Comparison of ENCODE assay signal across 11 mouse cellular contexts in the genomic region with DNA sequence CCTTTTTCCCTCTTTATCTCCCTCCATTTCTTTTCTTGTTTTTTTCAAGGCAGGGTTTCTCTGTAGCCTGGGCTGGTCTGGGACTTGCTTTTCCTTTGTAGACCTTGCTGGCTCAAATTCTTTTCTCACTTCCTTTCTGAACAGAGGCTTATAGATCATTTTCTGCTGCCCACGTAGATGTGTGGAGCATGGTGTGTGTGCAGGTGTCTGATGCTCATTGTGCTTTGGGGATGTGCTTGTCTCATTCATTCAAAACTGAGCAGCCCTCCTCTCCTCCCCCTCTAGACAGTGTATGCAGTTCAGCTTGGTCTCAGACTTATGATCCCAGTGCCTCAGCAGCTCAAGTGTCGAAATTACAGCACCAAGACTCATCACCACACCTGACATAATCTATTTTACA. TPM values are rescaled to one million over a fixed set of nuclear protein-coding genes. Genes with fewer than 3 reads are reported as not detected.
DNase-seq lines count a peak whose midpoint lies in the region; ATAC-seq and TF ChIP-seq lines count a peak whose summit lies in the region.
"Had no signal": no experiment of that assay in that cellular context is flagged by ENCODE, and none has a peak within 500 bp of the region (broad histone marks: within the 10 kb centered on the region; RNA-seq: fewer than 3 reads in every experiment).

No protein-coding gene starts in this region.

- intact Hi-C loops in heart, adult 2 months (cut with DNase I), result no loop called here
- intact Hi-C loops in heart, postnatal 36 days (cut with DNase I), result loop anchor here (5.0 kb wide), 1 partner anchor 92 kb away; the partner anchor contains the start of gene Cdc42se1

- no peak for ATAC-seq in kidney, postnatal 0 days (replicated peaks; ENCODE audit: low FRiP score, low read depth)
- no peak for ATAC-seq in intestine, embryonic 16.5 days
- ATAC-seq in forebrain, embryonic 15.5 days (replicated peaks), result no peak
- no peak for ATAC-seq in forebrain, embryonic 16.5 days

- H3K4me1 ChIP-seq in heart, adult 2 months (ENCODE audit: control insufficient read depth, insufficient read depth, low read length), result peaks cover 14% of the 10 kb centered on the region
- peaks cover 20% of the 10 kb centered on the region; the same call in 1 of the 2 replicates for H3K4me1 ChIP-seq in kidney, postnatal 0 days (replicated peaks; ENCODE audit: insufficient read depth, low read length)
- peaks cover 17 to 35% of the 10 kb centered on the region in 2 experiments for H3K4me1 ChIP-seq in CH12.LX (ENCODE audit: control insufficient read depth in 1 of 2, insufficient read depth in 2 of 2)
- peaks cover 31% of the 10 kb centered on the region for H3K4me1 ChIP-seq in intestine, embryonic 16.5 days (ENCODE audit: control insufficient read depth, insufficient read depth, low read length)
- H3K4me1 ChIP-seq in forebrain, embryonic 15.5 days, result peaks cover 32% of the 10 kb centered on the region
- H3K4me1 ChIP-seq in forebrain, embryonic 16.5 days (replicated peaks; ENCODE audit: control insufficient read depth, insufficient read depth, low read length), result peaks cover 34% of the 10 kb centered on the region

- dilution Hi-C loops in CH12.LX (cut with MboI; ENCODE audit: extremely low pct_ligation_motif_present, extremely low pct_unique_long_range_greater_than_20kb, low sequenced_read_pairs), result no loop called here

- peaks cover 8% of the 10 kb centered on the region; the same call in 1 of the 2 replicates for H3K36me3 ChIP-seq in heart, adult 2 months (ENCODE audit: control insufficient read depth, insufficient read depth, low read length)
- peaks cover 43% of the 10 kb centered on the region for H3K36me3 ChIP-seq in kidney, postnatal 0 days (ENCODE audit: insufficient read depth, low read length)
- peaks cover 46 to 65% of the 10 kb centered on the region in 2 experiments for H3K36me3 ChIP-seq in CH12.LX (replicated peaks in 1 of 2; ENCODE audit: control insufficient read depth in 1 of 2, insufficient read depth in 1 of 2, low read length in 1 of 2)
- peaks cover 22% of the 10 kb centered on the region; the same call in 1 of the 2 replicates for H3K36me3 ChIP-seq in intestine, embryonic 16.5 days (ENCODE audit: control insufficient read depth, insufficient read depth, low read length)
- H3K36me3 ChIP-seq in forebrain, embryonic 15.5 days, result peaks cover 41% of the 10 kb centered on the region
- peaks cover 20% of the 10 kb centered on the region for H3K36me3 ChIP-seq in forebrain, embryonic 16.5 days (ENCODE audit: control insufficient read depth, insufficient read depth)

- no peak for TF ChIP-seq RAD21 in CH12.LX (IDR thresholded peaks at IDR 0.05; ENCODE audit: low read depth, low read length)

- H3K79me2 ChIP-seq in heart, adult 2 months (replicated peaks; ENCODE audit: control insufficient read depth, insufficient read depth, low read length), result no peaks in the 10 kb centered on the region
- H3K79me2 ChIP-seq in CH12.LX (replicated peaks; ENCODE audit: control insufficient read depth, extremely low read depth, insufficient read depth, poor library complexity, severe bottlenecking), result peaks cover 46% of the 10 kb centered on the region

- TF ChIP-seq POLR2A in heart, adult 2 months (IDR thresholded peaks at IDR 0.05; ENCODE audit: insufficient read depth, low read depth, low read length), result no peak
- no peak for TF ChIP-seq POLR2A in CH12.LX (IDR thresholded peaks at IDR 0.05; ENCODE audit: low read depth, low read length)

- in situ Hi-C loops in CH12.LX (cut with MboI; ENCODE audit: low pct_ligation_motif_present, low pct_unique_long_range_greater_than_20kb, low sequenced_read_pairs), result loop anchor here (5.0 kb wide), 1 partner anchor 33 kb away; no protein-coding TSS in a partner anchor

- H3K27me3 ChIP-seq in heart, adult 2 months (ENCODE audit: control insufficient read depth, insufficient read depth, low read length), result no peaks in the 10 kb centered on the region
- H3K27me3 ChIP-seq in kidney, postnatal 0 days (ENCODE audit: insufficient read depth, low read length), result no peaks in the 10 kb centered on the region
- H3K27me3 ChIP-seq in CH12.LX (replicated peaks), result no peaks in the 10 kb centered on the region
- H3K27me3 ChIP-seq in intestine, embryonic 16.5 days (replicated peaks; ENCODE audit: control insufficient read depth, insufficient read depth, low read length), result no peaks in the 10 kb centered on the region
- no peaks in the 10 kb centered on the region for H3K27me3 ChIP-seq in forebrain, embryonic 15.5 days
- H3K27me3 ChIP-seq in forebrain, embryonic 16.5 days (replicated peaks; ENCODE audit: control insufficient read depth, insufficient read depth, low read length), result no peaks in the 10 kb centered on the region
- H3K27me3 ChIP-seq: hindbrain, embryonic 15.5 days had no signal

- no peak overlapping the region for H3K4me2 ChIP-seq in kidney, postnatal 0 days (ENCODE audit: low read length)
- peak overlapping the region; percentile 31; the same call in 1 of the 2 replicates for H3K4me2 ChIP-seq in CH12.LX (ENCODE audit: insufficient read depth, low read depth, poor library complexity, severe bottlenecking)
- H3K4me2 ChIP-seq in intestine, embryonic 16.5 days (ENCODE audit: low read depth, low read length), result peak overlapping the region; percentile 35; the same call in 1 of the 2 replicates
- no peak overlapping the region for H3K4me2 ChIP-seq in forebrain, embryonic 15.5 days (replicated peaks)
- H3K4me2 ChIP-seq in forebrain, embryonic 16.5 days (ENCODE audit: low read length), result no peak overlapping the region
- H3K4me2 ChIP-seq: hindbrain, embryonic 15.5 days had no signal

- TF ChIP-seq CTCF in heart, adult 2 months (IDR thresholded peaks at IDR 0.05), result no peak
- no peak for TF ChIP-seq CTCF in kidney, postnatal 0 days (IDR thresholded peaks at IDR 0.05; ENCODE audit: low read depth)
- TF ChIP-seq CTCF in CH12.LX (conservative IDR thresholded peaks at IDR 0.05 in 1 of 2, IDR thresholded peaks at IDR 0.05 in 1 of 2; ENCODE audit: low read depth in 2 of 2, low read length in 2 of 2), result no peak

- WGBS in heart, adult 2 months, result 30% methylated on average over 2 of the region's 2 CpGs
- 45% methylated on average over 2 of the region's 2 CpGs for WGBS in kidney, postnatal 0 days
- WGBS in intestine, embryonic 16.5 days, result 51% methylated on average over 2 of the region's 2 CpGs
- 66% methylated on average over 2 of the region's 2 CpGs for WGBS in forebrain, embryonic 15.5 days
- 72% methylated on average over 2 of the region's 2 CpGs for WGBS in forebrain, embryonic 16.5 days

- TF ChIP-seq EP300 in heart, adult 2 months (IDR thresholded peaks at IDR 0.05; ENCODE audit: insufficient read depth, low read depth, low read length), result no peak
- TF ChIP-seq EP300 in CH12.LX (IDR thresholded peaks at IDR 0.05; ENCODE audit: low read length), result no peak

- no peak for DNase-seq in heart, adult 2 months
- no peak for DNase-seq in heart, postnatal 36 days
- no peak for DNase-seq in kidney, postnatal 0 days (ENCODE audit: low spot score)
- DNase-seq in kidney, adult 11 months, result no peak
- peak; percentile 27 for DNase-seq in CH12.LX (ENCODE audit: extremely low read depth)
- DNase-seq: cerebellum, postnatal 25 days; right cerebral cortex, postnatal 14 days had no signal

- peak overlapping the region; percentile 54; the same call in 1 of the 2 replicates for H3K27ac ChIP-seq in heart, adult 2 months
- H3K27ac ChIP-seq in kidney, postnatal 0 days, result peak overlapping the region; percentile 44; the same call in 1 of the 2 replicates
- 0 out of 2 replicates have a peak overlapping the region, but pooled peaks have one; percentile 28 for H3K27ac ChIP-seq in CH12.LX (ENCODE audit: insufficient read depth, low read depth)
- peak overlapping the region; percentile 76 for H3K27ac ChIP-seq in intestine, embryonic 16.5 days (ENCODE audit: low read length)
- no peak overlapping the region for H3K27ac ChIP-seq in forebrain, embryonic 15.5 days (replicated peaks)
- no peak overlapping the region for H3K27ac ChIP-seq in forebrain, embryonic 16.5 days (ENCODE audit: low read length)
- H3K27ac ChIP-seq: hindbrain, embryonic 15.5 days had no signal

- no peaks in the 10 kb centered on the region for H3K9me3 ChIP-seq in kidney, postnatal 0 days (replicated peaks; ENCODE audit: low read length)
- H3K9me3 ChIP-seq in CH12.LX (replicated peaks; ENCODE audit: low read length), result no peaks in the 10 kb centered on the region
- no peaks in the 10 kb centered on the region for H3K9me3 ChIP-seq in intestine, embryonic 16.5 days (ENCODE audit: control insufficient read depth, low read length)
- H3K9me3 ChIP-seq in forebrain, embryonic 15.5 days, result no peaks in the 10 kb centered on the region
- no peaks in the 10 kb centered on the region for H3K9me3 ChIP-seq in forebrain, embryonic 16.5 days (ENCODE audit: control insufficient read depth, low read length)
- H3K9me3 ChIP-seq: hindbrain, embryonic 15.5 days had no signal

- no peak overlapping the region for H3K4me3 ChIP-seq in heart, adult 2 months
- no peak overlapping the region for H3K4me3 ChIP-seq in kidney, postnatal 0 days (replicated peaks; ENCODE audit: low read depth, low read length)
- no peak overlapping the region for H3K4me3 ChIP-seq in CH12.LX (replicated peaks in 1 of 3; ENCODE audit: low read depth in 2 of 3, low read length in 2 of 3, poor library complexity in 1 of 3)
- H3K4me3 ChIP-seq in intestine, embryonic 16.5 days (ENCODE audit: low read length), result no peak overlapping the region
- no peak overlapping the region for H3K4me3 ChIP-seq in forebrain, embryonic 15.5 days
- no peak overlapping the region for H3K4me3 ChIP-seq in forebrain, embryonic 16.5 days (replicated peaks; ENCODE audit: low read length)
- H3K4me3 ChIP-seq: hindbrain, embryonic 15.5 days had no signal

- H3K9ac ChIP-seq in heart, adult 2 months (ENCODE audit: low read depth, low read length), result peak overlapping the region; percentile 34; the same call in 1 of the 2 replicates
- 0 out of 2 replicates have a peak overlapping the region, but pooled peaks have one; percentile 8 for H3K9ac ChIP-seq in kidney, postnatal 0 days (ENCODE audit: low read depth, low read length)
- no peak overlapping the region for H3K9ac ChIP-seq in CH12.LX (ENCODE audit: insufficient read depth, low read depth)
- H3K9ac ChIP-seq in intestine, embryonic 16.5 days (ENCODE audit: low read depth, low read length), result peak overlapping the region; percentile 56
- no peak overlapping the region for H3K9ac ChIP-seq in forebrain, embryonic 15.5 days (replicated peaks)
- H3K9ac ChIP-seq in forebrain, embryonic 16.5 days (replicated peaks; ENCODE audit: low read depth, low read length), result no peak overlapping the region
- H3K9ac ChIP-seq: hindbrain, embryonic 15.5 days had no signal

RNA-seq across cellular contexts. Expression of gene Cers2, which starts 4.5 kb away (rescaled TPM):
- 10 to 100 TPM; 35.3 to 39.3 TPM for total RNA-seq in heart, adult 2 months (2021)
- 65.6 and 69.1 TPM in 2 replicates for polyA plus RNA-seq in heart, adult 2 months (2012; rRNA removed)
- 10 to 100 TPM; 36.4 to 45.9 TPM for total RNA-seq in heart, postnatal 36 days (2021)
- polyA plus RNA-seq in kidney, postnatal 0 days (2015; fragmentation: Nextera tagmentation; extraction: Ambion mirVana), result 172 and 186 TPM in 2 replicates
- total RNA-seq in CH12.LX (2012; rRNA removed) (70.6 and 81.1 TPM in 2 replicates), CH12.LX (2014; rRNA removed) (96.7 and 105 TPM in 2 replicates)
- polyA plus RNA-seq in CH12.LX (2012; ENCODE audit: insufficient read length, low read depth), result 84.5 and 89.8 TPM in 2 replicates
- 165 and 168 TPM in 2 replicates for polyA plus RNA-seq in intestine, embryonic 16.5 days (2015; fragmentation: Nextera tagmentation; extraction: Ambion mirVana)
- 96.7 and 101 TPM in 2 replicates for polyA plus RNA-seq in forebrain, embryonic 15.5 days (2015; fragmentation: Nextera tagmentation; extraction: Ambion mirVana)
- 104 and 108 TPM in 2 replicates for polyA plus RNA-seq in forebrain, embryonic 16.5 days (2015; fragmentation: Nextera tagmentation; extraction: Ambion mirVana)

RNA-seq across cellular contexts. Expression of gene Anxa9, which starts 12.1 kb away (rescaled TPM):
- under 1 TPM; 0.59 to 0.68 TPM for total RNA-seq in heart, adult 2 months (2021)
- 1.1 and 1.6 TPM in 2 replicates for polyA plus RNA-seq in heart, adult 2 months (2012; rRNA removed)
- total RNA-seq in heart, postnatal 36 days (2021), result under 1 TPM; 0.53 to 0.60 TPM
- 9.9 and 10.1 TPM in 2 replicates for polyA plus RNA-seq in kidney, postnatal 0 days (2015; fragmentation: Nextera tagmentation; extraction: Ambion mirVana)
- total RNA-seq in CH12.LX (2012; rRNA removed) (1.9 and 2.5 TPM in 2 replicates), CH12.LX (2014; rRNA removed) (1.4 and 1.5 TPM in 2 replicates)
- 3.6 and 4.1 TPM in 2 replicates for polyA plus RNA-seq in CH12.LX (2012; ENCODE audit: insufficient read length, low read depth)
- polyA plus RNA-seq in intestine, embryonic 16.5 days (2015; fragmentation: Nextera tagmentation; extraction: Ambion mirVana), result 1.9 and 2.0 TPM in 2 replicates
- 0.47 and 0.61 TPM in 2 replicates for polyA plus RNA-seq in forebrain, embryonic 15.5 days (2015; fragmentation: Nextera tagmentation; extraction: Ambion mirVana)
- polyA plus RNA-seq in forebrain, embryonic 16.5 days (2015; fragmentation: Nextera tagmentation; extraction: Ambion mirVana), result 0.51 and 0.86 TPM in 2 replicates

RNA-seq across cellular contexts. Expression of gene Prune1, which starts 37.2 kb away (rescaled TPM):
- total RNA-seq in heart, adult 2 months (2021), result 10 to 100 TPM; 23.4 to 26.1 TPM
- polyA plus RNA-seq in heart, adult 2 months (2012; rRNA removed), result 28.4 and 45.8 TPM in 2 replicates
- 10 to 100 TPM; 24.1 to 26.6 TPM for total RNA-seq in heart, postnatal 36 days (2021)
- 20.1 and 20.3 TPM in 2 replicates for polyA plus RNA-seq in kidney, postnatal 0 days (2015; fragmentation: Nextera tagmentation; extraction: Ambion mirVana)
- total RNA-seq in CH12.LX (2012; rRNA removed), result 7.1 and 8.4 TPM in 2 replicates
- total RNA-seq in CH12.LX (2014; rRNA removed), result 7.1 and 8.5 TPM in 2 replicates
- polyA plus RNA-seq in CH12.LX (2012; ENCODE audit: insufficient read length, low read depth), result 8.8 and 9.1 TPM in 2 replicates
- 15.0 and 16.1 TPM in 2 replicates for polyA plus RNA-seq in intestine, embryonic 16.5 days (2015; fragmentation: Nextera tagmentation; extraction: Ambion mirVana)
- polyA plus RNA-seq in forebrain, embryonic 15.5 days (2015; fragmentation: Nextera tagmentation; extraction: Ambion mirVana), result 42.0 and 44.4 TPM in 2 replicates
- polyA plus RNA-seq in forebrain, embryonic 16.5 days (2015; fragmentation: Nextera tagmentation; extraction: Ambion mirVana), result 45.8 and 55.6 TPM in 2 replicates

RNA-seq across cellular contexts. Expression of gene Setdb1, which starts 37.9 kb away (rescaled TPM):
- total RNA-seq in heart, adult 2 months (2021), result 10 to 100 TPM; 10.4 to 12.2 TPM
- polyA plus RNA-seq in heart, adult 2 months (2012; rRNA removed), result 8.0 and 12.6 TPM in 2 replicates
- 10 to 100 TPM; 12.6 to 13.8 TPM for total RNA-seq in heart, postnatal 36 days (2021)
- polyA plus RNA-seq in kidney, postnatal 0 days (2015; fragmentation: Nextera tagmentation; extraction: Ambion mirVana), result 22.2 and 23.2 TPM in 2 replicates
- total RNA-seq in CH12.LX (2012; rRNA removed) (33.7 and 36.1 TPM in 2 replicates), CH12.LX (2014; rRNA removed) (43.2 and 46.5 TPM in 2 replicates)
- 45.1 and 49.5 TPM in 2 replicates for polyA plus RNA-seq in CH12.LX (2012; ENCODE audit: insufficient read length, low read depth)
- polyA plus RNA-seq in intestine, embryonic 16.5 days (2015; fragmentation: Nextera tagmentation; extraction: Ambion mirVana), result 24.6 and 24.8 TPM in 2 replicates
- polyA plus RNA-seq in forebrain, embryonic 15.5 days (2015; fragmentation: Nextera tagmentation; extraction: Ambion mirVana), result 45.2 and 48.8 TPM in 2 replicates
- polyA plus RNA-seq in forebrain, embryonic 16.5 days (2015; fragmentation: Nextera tagmentation; extraction: Ambion mirVana), result 52.6 and 53.9 TPM in 2 replicates

RNA-seq across cellular contexts. Expression of gene Mindy1, which starts 38.0 kb away (rescaled TPM):
- total RNA-seq in heart, adult 2 months (2021), result 10 to 100 TPM; 17.5 to 21.3 TPM
- 32.2 and 36.9 TPM in 2 replicates for polyA plus RNA-seq in heart, adult 2 months (2012; rRNA removed)
- 10 to 100 TPM; 26.7 to 26.8 TPM for total RNA-seq in heart, postnatal 36 days (2021)
- 72.6 and 73.2 TPM in 2 replicates for polyA plus RNA-seq in kidney, postnatal 0 days (2015; fragmentation: Nextera tagmentation; extraction: Ambion mirVana)
- total RNA-seq in CH12.LX (2012; rRNA removed) (4.9 and 5.4 TPM in 2 replicates), CH12.LX (2014; rRNA removed) (5.0 and 6.0 TPM in 2 replicates)
- 8.7 and 14.4 TPM in 2 replicates for polyA plus RNA-seq in CH12.LX (2012; ENCODE audit: insufficient read length, low read depth)
- 39.8 and 41.4 TPM in 2 replicates for polyA plus RNA-seq in intestine, embryonic 16.5 days (2015; fragmentation: Nextera tagmentation; extraction: Ambion mirVana)
- polyA plus RNA-seq in forebrain, embryonic 15.5 days (2015; fragmentation: Nextera tagmentation; extraction: Ambion mirVana), result 46.1 and 46.2 TPM in 2 replicates
- polyA plus RNA-seq in forebrain, embryonic 16.5 days (2015; fragmentation: Nextera tagmentation; extraction: Ambion mirVana), result 43.6 and 44.3 TPM in 2 replicates

Comparison
In these comparisons a context has a peak if more than half of its experiments do, and no peak if none do; other contexts are left out.
1. H3K27ac ChIP-seq: peak in heart, adult 2 months (single experiment), kidney, postnatal 0 days (single experiment), CH12.LX (single experiment) and intestine, embryonic 16.5 days (single experiment); none in forebrain, embryonic 15.5 days (single experiment) and forebrain, embryonic 16.5 days (single experiment).
2. H3K9ac ChIP-seq: peak in heart, adult 2 months (single experiment), kidney, postnatal 0 days (single experiment) and intestine, embryonic 16.5 days (single experiment); none in CH12.LX (single experiment), forebrain, embryonic 15.5 days (single experiment) and forebrain, embryonic 16.5 days (single experiment).
3. H3K4me2 ChIP-seq: peak in CH12.LX (single experiment) and intestine, embryonic 16.5 days (single experiment); none in kidney, postnatal 0 days (single experiment), forebrain, embryonic 15.5 days (single experiment) and forebrain, embryonic 16.5 days (single experiment).